Mouse (Mus musculus) cortical plate, adult 2 months (tissue): Measurements from ENCODE around the gene Atf3.

ENCODE experiments used
- CTCF ChIP-seq: fragments of 200-500 bp; IDR thresholded peaks from 2 replicates; pipeline ENCODE4 v1.5.1; 2011; ENCODE audit warnings: mild to moderate bottlenecking, control low read depth, low read length; ENCODE audit not compliant: insufficient read depth; ENCODE audit errors: extremely low read depth
- POLR2A ChIP-seq: fragments of 200-500 bp; IDR thresholded peaks from 2 replicates; pipeline ENCODE4 v1.6.1; 2011; ENCODE audit warnings: mild to moderate bottlenecking, low read length, control low read depth; ENCODE audit not compliant: insufficient read depth; ENCODE audit errors: extremely low read depth

- TF ChIP-seq POLR2A (no peak), CTCF (no peak)
Measured at GRCm38 (mm10) chr1:191122744-191123143, 95.1 kb downstream of the Atf3 start.
